Mouse (Mus musculus): ENCODE measurements around the gene Gm4981. TPM values are rescaled to one million over a fixed set of nuclear protein-coding genes. Genes with fewer than 3 reads are reported as not detected.

Gene Gm4981
- total RNA-seq (2014; rRNA removed): not detected in 2 replicates
- polyA plus RNA-seq (2012; rRNA removed): not detected in 2 replicates

- Histone ChIP-seq H3K79me2 (ENCODE audit: control insufficient read depth, insufficient read depth, low read length) (no peaks in the 10 kb centered on the region), H3K27me3 (ENCODE audit: control insufficient read depth, insufficient read depth, low read length) (no peaks in the 10 kb centered on the region), H3K9ac (ENCODE audit: low read depth, low read length) (no peak within 1 kb of the TSS), H3K36me3 (ENCODE audit: control insufficient read depth, insufficient read depth, low read length) (no peaks in the 10 kb centered on the region), H3K4me1 (ENCODE audit: control insufficient read depth, insufficient read depth, low read length) (no peaks in the 10 kb centered on the region), H3K27ac (replicated peaks; ENCODE audit: insufficient read depth, low read depth, low read length) (no peak within 1 kb of the TSS), H3K4me3 (ENCODE audit: insufficient read depth, low read depth, low read length) (no peak within 1 kb of the TSS)
- no peak for DNase-seq (ENCODE audit: extremely low read depth, low read depth, low spot score)
- TF ChIP-seq CTCF (IDR thresholded peaks at IDR 0.05; ENCODE audit: low read depth, low read length) (no peak), POLR2A (IDR thresholded peaks at IDR 0.05; ENCODE audit: extremely low read depth, insufficient read depth, low read length) (no peak)
- WGBS: 85% methylated on average over 10 of the region's 10 CpGs
Observed at GRCm38 (mm10) chr10:58236613-58237012, at the start of gene Gm4981. Gene Gm4981 (minus strand): TSS chr10:58236701.

GRCm38 (mm10) chr10:58282238-58282637, 45.7 kb upstream of the Gm4981 start:
- H3K4me1 ChIP-seq (ENCODE audit: control insufficient read depth, insufficient read depth, low read length): no peaks in the 10 kb centered on the region
- H3K79me2 ChIP-seq (ENCODE audit: control insufficient read depth, insufficient read depth, low read length): no peaks in the 10 kb centered on the region
- TF ChIP-seq CTCF (IDR thresholded peaks at IDR 0.05; ENCODE audit: low read depth, low read length) (no peak), POLR2A (IDR thresholded peaks at IDR 0.05; ENCODE audit: extremely low read depth, insufficient read depth, low read length) (no peak)
- H3K27me3 ChIP-seq (ENCODE audit: control insufficient read depth, insufficient read depth, low read length): no peaks in the 10 kb centered on the region
- no peak overlapping the region for H3K4me3 ChIP-seq (ENCODE audit: insufficient read depth, low read depth, low read length)
- no peak overlapping the region for H3K27ac ChIP-seq (replicated peaks; ENCODE audit: insufficient read depth, low read depth, low read length)
- peaks cover 47% of the 10 kb centered on the region for H3K36me3 ChIP-seq (ENCODE audit: control insufficient read depth, insufficient read depth, low read length)
- 90% methylated on average over 7 of the region's 7 CpGs for WGBS
- no peak for DNase-seq (ENCODE audit: extremely low read depth, low read depth, low spot score)
- no peak overlapping the region for H3K9ac ChIP-seq (ENCODE audit: low read depth, low read length)

- DNase-seq (ENCODE audit: extremely low read depth, low read depth, low spot score): peak; percentile 18
- H3K27ac ChIP-seq (replicated peaks; ENCODE audit: insufficient read depth, low read depth, low read length): no peak overlapping the region
- no peak overlapping the region for H3K4me3 ChIP-seq (ENCODE audit: insufficient read depth, low read depth, low read length)
- peaks cover 33% of the 10 kb centered on the region for H3K36me3 ChIP-seq (ENCODE audit: control insufficient read depth, insufficient read depth, low read length)
- no peak overlapping the region for H3K9ac ChIP-seq (ENCODE audit: low read depth, low read length)
- TF ChIP-seq POLR2A (IDR thresholded peaks at IDR 0.05; ENCODE audit: extremely low read depth, insufficient read depth, low read length) (no peak), CTCF (IDR thresholded peaks at IDR 0.05; ENCODE audit: low read depth, low read length) (no peak)
- H3K79me2 ChIP-seq (ENCODE audit: control insufficient read depth, insufficient read depth, low read length): no peaks in the 10 kb centered on the region; the same call in 1 of the 2 replicates
- no peaks in the 10 kb centered on the region for H3K27me3 ChIP-seq (ENCODE audit: control insufficient read depth, insufficient read depth, low read length)
- WGBS: 41% methylated on average over 5 of the region's 5 CpGs
- peaks cover 3% of the 10 kb centered on the region; the same call in 1 of the 2 replicates for H3K4me1 ChIP-seq (ENCODE audit: control insufficient read depth, insufficient read depth, low read length)
Observed at GRCm38 (mm10) chr10:58258466-58258865, 22.0 kb upstream of the Gm4981 start.

- under 1% methylated on average over 4 of the region's 4 CpGs for WGBS
- H3K4me3 ChIP-seq (ENCODE audit: insufficient read depth, low read depth, low read length): peak overlapping the region; percentile 94
- peaks cover 18% of the 10 kb centered on the region for H3K36me3 ChIP-seq (ENCODE audit: control insufficient read depth, insufficient read depth, low read length)
- H3K27ac ChIP-seq (replicated peaks; ENCODE audit: insufficient read depth, low read depth, low read length): peak overlapping the region; percentile 68; the same call in 1 of the 2 replicates
- peaks cover 3% of the 10 kb centered on the region; the same call in 1 of the 2 replicates for H3K4me1 ChIP-seq (ENCODE audit: control insufficient read depth, insufficient read depth, low read length)
- TF ChIP-seq CTCF (IDR thresholded peaks at IDR 0.05; ENCODE audit: low read depth, low read length) (no peak), POLR2A (IDR thresholded peaks at IDR 0.05; ENCODE audit: extremely low read depth, insufficient read depth, low read length) (no peak)
- peak; percentile 43 for DNase-seq (ENCODE audit: extremely low read depth, low read depth, low spot score)
- H3K27me3 ChIP-seq (ENCODE audit: control insufficient read depth, insufficient read depth, low read length): no peaks in the 10 kb centered on the region
- peak overlapping the region; percentile 91; the same call in 1 of the 2 replicates for H3K9ac ChIP-seq (ENCODE audit: low read depth, low read length)
- H3K79me2 ChIP-seq (ENCODE audit: control insufficient read depth, insufficient read depth, low read length): no peaks in the 10 kb centered on the region; the same call in 1 of the 2 replicates
Observed at GRCm38 (mm10) chr10:58255954-58256353, 19.5 kb upstream of the Gm4981 start.

GRCm38 (mm10) chr10:58255213-58255892, 18.9 kb upstream of the Gm4981 start, which contains the start of gene Gcc2:
Gene Gcc2 (plus strand): TSS chr10:58255497.
- H3K27me3 ChIP-seq (ENCODE audit: control insufficient read depth, insufficient read depth, low read length): no peaks in the 10 kb centered on the region
- under 1% methylated on average over 58 of the region's 58 CpGs for WGBS
- peak within 1 kb of the TSS; percentile 91 for H3K9ac ChIP-seq (ENCODE audit: low read depth, low read length)
- peak; percentile 93 for DNase-seq (ENCODE audit: extremely low read depth, low read depth, low spot score)
- peak within 1 kb of the TSS; percentile 68 for H3K27ac ChIP-seq (replicated peaks; ENCODE audit: insufficient read depth, low read depth, low read length)
- H3K36me3 ChIP-seq (ENCODE audit: control insufficient read depth, insufficient read depth, low read length): peaks cover 15% of the 10 kb centered on the region
- no peaks in the 10 kb centered on the region; the same call in 1 of the 2 replicates for H3K79me2 ChIP-seq (ENCODE audit: control insufficient read depth, insufficient read depth, low read length)
- H3K4me1 ChIP-seq (ENCODE audit: control insufficient read depth, insufficient read depth, low read length): peaks cover 3% of the 10 kb centered on the region; the same call in 1 of the 2 replicates
- H3K4me3 ChIP-seq (ENCODE audit: insufficient read depth, low read depth, low read length): peak within 1 kb of the TSS; percentile 94
- TF ChIP-seq POLR2A (IDR thresholded peaks at IDR 0.05; ENCODE audit: extremely low read depth, insufficient read depth, low read length) (0 out of 2 replicates have a peak, but pooled peaks have one; percentile 54), CTCF (IDR thresholded peaks at IDR 0.05; ENCODE audit: low read depth, low read length) (no peak)
